Mouse (Mus musculus) brain, embryonic 18.5 days (tissue): ENCODE measurements around the gene Stam2.

Experiments
- DNase-seq: peaks from one replicate; pipeline ENCODE4 v3.0.0-alpha.2; 2012; ENCODE audit warnings: low read depth, low spot score

The Stam2 gene

DNA sequence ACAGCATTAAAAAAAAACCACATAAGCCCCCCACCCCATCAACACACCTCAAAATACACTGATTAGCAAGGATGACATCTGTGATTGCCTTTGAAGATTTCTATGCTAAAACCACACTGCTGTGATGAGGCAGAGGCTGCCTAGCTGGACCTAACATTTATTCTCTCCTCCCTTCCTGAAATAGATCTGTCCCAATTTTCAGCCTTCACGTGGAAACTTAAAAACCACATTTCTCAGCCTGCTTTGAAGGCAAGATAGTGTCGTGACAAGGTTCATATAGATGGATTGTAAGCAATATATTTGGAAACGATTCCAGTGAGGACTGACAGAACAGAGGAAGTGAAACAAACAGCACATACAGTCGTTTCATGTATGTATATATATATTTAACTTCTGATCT lies 87.5 kb downstream of the Stam2 start:
- DNase-seq, result no peak

GRCm38 (mm10) chr2:52651547-52651946 lies 90.5 kb downstream of the Stam2 start:
- no peak for DNase-seq

GRCm38 (mm10) chr2:52647255-52647998 lies 94.7 kb downstream of the Stam2 start:
- DNase-seq, result no peak

DNA sequence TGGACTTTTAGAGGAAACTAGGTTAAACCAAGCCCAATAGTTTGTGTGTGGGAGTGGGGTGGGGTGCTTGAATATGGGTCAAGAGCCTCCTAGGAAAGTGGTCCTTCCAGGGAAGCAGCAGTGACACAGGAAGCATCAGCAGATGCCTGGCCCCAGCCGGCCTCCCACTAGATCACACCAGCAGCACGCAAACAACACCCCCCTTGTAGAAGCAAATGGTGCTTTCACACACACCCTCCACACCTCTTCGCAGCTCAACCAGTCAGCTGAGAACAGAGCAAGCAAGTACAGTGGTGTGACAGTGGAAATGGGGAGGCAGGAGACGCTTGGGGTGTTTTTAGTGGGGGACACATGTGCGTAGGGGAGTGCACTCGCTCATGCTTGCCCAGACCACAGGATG lies 98.4 kb downstream of the Stam2 start:
- no peak for DNase-seq
